Mouse (Mus musculus) neural tube, embryonic 11.5 days (tissue): ENCODE data around the gene Aff3. TPM values are rescaled to one million over a fixed set of nuclear protein-coding genes. Genes with fewer than 3 reads are reported as not detected.

Experiments
- ATAC-seq: fragments of 200-750 bp; cut with Nextera tagmentation; 2 replicates; pipeline ENCODE4 v1.8.0; 2017; ENCODE audit warnings: moderate number of reproducible peaks, mild to moderate bottlenecking, moderate TSS enrichment, moderate library complexity; ENCODE audit not compliant: insufficient read depth, low FRiP score, low TSS enrichment
- DNase-seq: peaks from one replicate; pipeline ENCODE4 v3.0.0-alpha.2; 2015; ENCODE audit warnings: low spot score
- H3K27ac ChIP-seq: fragments of 300-500 bp; sonication (generic); 2 replicates; pipeline ENCODE4 v1.5.1; 2014; ENCODE audit warnings: low read depth, mild to moderate bottlenecking, low read length
- H3K27me3 ChIP-seq: fragments of 300-500 bp; sonication (generic); 2 replicates; pipeline ENCODE4 v1.6.1; 2014; ENCODE audit warnings: mild to moderate bottlenecking, low read length, mixed read lengths; ENCODE audit not compliant: control insufficient read depth, insufficient read depth
- H3K36me3 ChIP-seq: fragments of 300-500 bp; sonication (generic); 2 replicates; pipeline ENCODE4 v1.6.1; 2014; ENCODE audit warnings: mild to moderate bottlenecking, low read length, moderate library complexity, mixed read lengths; ENCODE audit not compliant: control insufficient read depth, insufficient read depth
- H3K4me1 ChIP-seq: fragments of 300-500 bp; sonication (generic); 2 replicates; pipeline ENCODE4 v1.6.1; 2014; ENCODE audit warnings: low read length, mixed read lengths; ENCODE audit not compliant: control insufficient read depth, insufficient read depth
- H3K4me2 ChIP-seq: fragments of 300-500 bp; sonication (generic); 2 replicates; pipeline ENCODE4 v1.6.1; 2014; ENCODE audit warnings: low read depth, mild to moderate bottlenecking, moderate library complexity
- H3K4me3 ChIP-seq: fragments of 300-500 bp; sonication (generic); 2 replicates; pipeline ENCODE4 v1.5.1; 2014; ENCODE audit warnings: low read depth, low read length
- H3K9ac ChIP-seq: fragments of 300-500 bp; sonication (generic); 2 replicates; pipeline ENCODE4 v1.6.1; 2014; ENCODE audit warnings: mild to moderate bottlenecking, low read length
- H3K9me3 ChIP-seq: fragments of 300-500 bp; sonication (generic); 2 replicates; pipeline ENCODE4 v1.6.1; 2016; ENCODE audit warnings: low read length; ENCODE audit not compliant: control insufficient read depth
- WGBS: fragments of 180-500 bp; shearing (Covaris S2); extraction: QIAGEN DNeasy Blood & Tissue Kit; methylation state at CpG from one replicate; pipeline ENCODE4 v1.1.7; 2014; 5-methylcytosine and 5-hydroxymethylcytosine counted together
- polyA plus RNA-seq: library from polyadenylated mRNA; unstranded; fragments of >200 nt; fragmentation: Nextera tagmentation; extraction: Ambion mirVana; gene quantifications from 2 replicates; pipeline ENCODE4 v1.2.1, GENCODE M21; 2014

Gene Aff3
- polyA plus RNA-seq, 1 experiment from 2014 or later: 33.3 TPM

GRCm38 (mm10) chr1:38548671-38549661 is 115.8 kb downstream of the Aff3 start:
- 71% methylated on average over 8 of the region's 8 CpGs for whole genome bisulfite sequencing
- no peak overlapping the region for H3K27ac ChIP-seq
- H3K4me3 ChIP-seq: no peak overlapping the region
- no peak overlapping the region for H3K4me2 ChIP-seq
- no peaks in the 10 kb centered on the region for H3K36me3 ChIP-seq
- ATAC-seq (no peak), DNase-seq (no peak)
- no peaks in the 10 kb centered on the region for H3K27me3 ChIP-seq
- no peaks in the 10 kb centered on the region for H3K9me3 ChIP-seq
- H3K4me1 ChIP-seq: peaks cover 34% of the 10 kb centered on the region
- H3K9ac ChIP-seq: no peak overlapping the region

- Histone ChIP-seq H3K9me3 (no peaks in the 10 kb centered on the region), H3K9ac (no peak overlapping the region), H3K4me2 (no peak overlapping the region), H3K36me3 (no peaks in the 10 kb centered on the region), H3K4me3 (no peak overlapping the region), H3K4me1 (peaks cover 32% of the 10 kb centered on the region), H3K27me3 (no peaks in the 10 kb centered on the region), H3K27ac (no peak overlapping the region)
- WGBS: 88% methylated on average over 9 of the region's 9 CpGs
- ATAC-seq (no peak), DNase-seq (no peak)
Measured at GRCm38 (mm10) chr1:38547685-38548084, 117.1 kb downstream of the Aff3 start.

- H3K27me3 ChIP-seq: no peaks in the 10 kb centered on the region
- no peaks in the 10 kb centered on the region for H3K36me3 ChIP-seq
- no peaks in the 10 kb centered on the region for H3K9me3 ChIP-seq
- no peak overlapping the region for H3K9ac ChIP-seq
- no peak for ATAC-seq
- no peak overlapping the region for H3K4me2 ChIP-seq
- no peak overlapping the region for H3K4me3 ChIP-seq
- WGBS: 64% methylated on average over 7 of the region's 7 CpGs
- no peak for DNase-seq
- peaks cover 32% of the 10 kb centered on the region for H3K4me1 ChIP-seq
- no peak overlapping the region for H3K27ac ChIP-seq
Measured at GRCm38 (mm10) chr1:38546696-38547095, 118.1 kb downstream of the Aff3 start.

DNA sequence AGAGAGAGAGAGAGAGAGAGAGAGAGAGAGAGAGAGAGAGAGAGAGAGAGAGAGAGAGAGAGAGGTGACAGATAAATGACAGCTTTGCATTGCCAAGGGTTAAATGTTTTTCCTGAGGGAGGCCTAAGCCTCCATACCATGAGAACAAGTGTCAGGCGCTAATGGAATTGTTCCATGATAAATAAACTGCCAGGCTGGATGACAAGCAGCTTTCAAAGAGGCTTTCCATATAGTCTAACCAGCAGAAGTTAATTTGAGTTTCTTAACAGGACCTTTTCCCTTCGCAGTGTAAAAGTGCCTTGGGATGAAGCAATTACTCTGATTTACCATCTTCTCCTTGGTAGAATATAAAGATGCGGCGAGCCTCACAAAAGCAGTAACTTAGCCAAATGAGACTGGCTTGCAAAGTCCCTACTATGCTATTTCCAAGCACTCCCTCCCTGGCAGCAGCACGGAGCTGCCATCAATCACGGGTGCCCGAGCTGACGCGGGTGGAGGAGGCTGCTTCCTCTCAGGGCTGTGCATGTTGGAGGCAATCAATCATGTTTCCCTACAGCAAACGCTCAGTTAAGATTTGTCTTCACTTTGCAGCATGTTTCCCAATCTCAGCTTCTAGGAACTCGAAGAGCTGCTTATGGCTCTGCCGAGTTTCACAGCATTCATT is 119.3 kb downstream of the Aff3 start:
- Histone ChIP-seq H3K4me2 (no peak overlapping the region), H3K4me1 (peaks cover 32% of the 10 kb centered on the region), H3K27me3 (no peaks in the 10 kb centered on the region), H3K27ac (peak overlapping the region; percentile 49), H3K4me3 (no peak overlapping the region), H3K36me3 (no peaks in the 10 kb centered on the region), H3K9me3 (no peaks in the 10 kb centered on the region), H3K9ac (no peak overlapping the region)
- WGBS: 12% methylated on average over 12 of the region's 12 CpGs
- ATAC-seq: peak; percentile 69
- peak; percentile 67 for DNase-seq

- H3K4me2 ChIP-seq: no peak overlapping the region
- no peak for ATAC-seq
- no peak overlapping the region for H3K4me3 ChIP-seq
- H3K27ac ChIP-seq: no peak overlapping the region
- 11% methylated on average over 3 of the region's 3 CpGs for WGBS
- no peak overlapping the region for H3K9ac ChIP-seq
- DNase-seq: no peak
- no peaks in the 10 kb centered on the region for H3K36me3 ChIP-seq
- H3K27me3 ChIP-seq: no peaks in the 10 kb centered on the region
- peaks cover 35% of the 10 kb centered on the region for H3K4me1 ChIP-seq
- no peaks in the 10 kb centered on the region for H3K9me3 ChIP-seq
Measured at GRCm38 (mm10) chr1:38544501-38544900, 120.3 kb downstream of the Aff3 start.

DNA sequence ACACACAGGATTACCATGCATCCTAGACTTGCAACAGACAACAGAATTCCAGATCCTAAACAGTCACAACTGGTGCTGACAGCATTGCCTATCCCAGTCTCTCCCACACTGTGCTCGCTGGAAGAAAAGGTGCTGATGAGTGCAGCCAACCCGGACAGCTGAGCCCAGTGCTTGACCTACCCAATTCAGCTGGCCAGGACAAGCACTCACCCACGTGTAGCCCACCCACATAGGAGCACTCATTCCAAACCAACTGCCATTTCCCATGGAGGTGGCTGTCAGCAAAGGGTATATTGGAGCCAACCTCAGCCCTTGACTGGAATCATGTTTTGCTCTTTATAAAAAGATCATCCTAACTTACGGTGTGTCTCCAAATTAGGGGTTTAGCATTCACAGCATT is 123.2 kb downstream of the Aff3 start:
- H3K9ac ChIP-seq: no peak overlapping the region
- no peak for DNase-seq
- H3K9me3 ChIP-seq: no peaks in the 10 kb centered on the region
- H3K27ac ChIP-seq: no peak overlapping the region
- ATAC-seq: no peak
- no peaks in the 10 kb centered on the region for H3K27me3 ChIP-seq
- H3K4me3 ChIP-seq: no peak overlapping the region
- no peak overlapping the region for H3K4me2 ChIP-seq
- no peaks in the 10 kb centered on the region for H3K36me3 ChIP-seq
- peaks cover 42% of the 10 kb centered on the region for H3K4me1 ChIP-seq
- 82% methylated on average over 4 of the region's 4 CpGs for WGBS

GRCm38 (mm10) chr1:38536929-38537540 is 127.7 kb downstream of the Aff3 start:
- Histone ChIP-seq H3K36me3 (no peaks in the 10 kb centered on the region), H3K9me3 (no peaks in the 10 kb centered on the region), H3K27me3 (no peaks in the 10 kb centered on the region), H3K4me2 (no peak overlapping the region), H3K4me3 (no peak overlapping the region), H3K4me1 (peaks cover 20% of the 10 kb centered on the region), H3K9ac (no peak overlapping the region), H3K27ac (0 out of 2 replicates have a peak overlapping the region, but pooled peaks have one; percentile 1)
- no peak for DNase-seq
- ATAC-seq: no peak
- 62% methylated on average over 16 of the region's 16 CpGs for WGBS

GRCm38 (mm10) chr1:38532581-38532980 is 132.2 kb downstream of the Aff3 start:
- Histone ChIP-seq H3K4me1 (0 out of 2 replicates have a peak, but pooled peaks cover 9% of the 10 kb centered on the region), H3K9ac (no peak overlapping the region), H3K27me3 (no peaks in the 10 kb centered on the region), H3K4me3 (no peak overlapping the region), H3K9me3 (no peaks in the 10 kb centered on the region), H3K4me2 (no peak overlapping the region), H3K27ac (no peak overlapping the region), H3K36me3 (no peaks in the 10 kb centered on the region)
- no peak for DNase-seq
- ATAC-seq: no peak
- 87% methylated on average over 7 of the region's 7 CpGs for WGBS
